Mouse (Mus musculus) liver, postnatal 0 days (tissue): ENCODE measurements around the gene Hist1h1b.
"Not testable (repeated sequence)": the region's sequence is repeated elsewhere in the genome, so short reads cannot be mapped to it uniquely, and the experiment has no call there.

Experiments
- CTCF ChIP-seq: sonication (generic); IDR thresholded peaks from 2 replicates; pipeline ENCODE4 v1.5.1; 2016; ENCODE audit warnings: antibody characterized with exemption, low read depth
- EP300 ChIP-seq: IDR thresholded peaks from 2 replicates; pipeline ENCODE4 v1.6.1; 2016; ENCODE audit warnings: antibody characterized with exemption, low read depth, mild to moderate bottlenecking

GRCm38 (mm10) chr13:21734906-21735767 lies 45.3 kb downstream of the Hist1h1b start, which contains the start of gene Hist1h4j:
- not testable (repeated sequence) for TF ChIP-seq CTCF
- peak; percentile 84 for TF ChIP-seq EP300
